Comparison of ENCODE assay signal across 26 mouse cellular contexts in genomic region chr5:116396104-116396503, GRCm38 (mm10). TPM values are rescaled to one million over a fixed set of nuclear protein-coding genes. Genes with fewer than 3 reads are reported as not detected.
DNase-seq lines count a peak whose midpoint lies in the region; TF ChIP-seq lines count a peak whose summit lies in the region.
"Had no signal": no experiment of that assay in that cellular context is flagged by ENCODE, and none has a peak within 500 bp of the region (broad histone marks: within the 10 kb centered on the region; RNA-seq: fewer than 3 reads in every experiment).

No protein-coding gene starts in this region.

- no peaks in the 10 kb centered on the region for H3K27me3 ChIP-seq in testis, adult 2 months (ENCODE audit: control insufficient read depth, insufficient read depth, low read length)
- H3K27me3 ChIP-seq: CH12.LX; embryonic facial prominence, embryonic 12.5 days; forebrain, embryonic 15.5 days had no signal

- DNase-seq in testis, postnatal 10 days (ENCODE audit: low spot score): no peak
- DNase-seq in ES-CJ7 (ENCODE audit: low read depth, low spot score) (peak; percentile 42), ZHBTc4 (ENCODE audit: low read depth, low spot score) (peak; percentile 49)
- DNase-seq in layer of hippocampus, adult 2 months (ENCODE audit: low spot score in 2 of 2): no peak
- DNase-seq in embryo, embryonic 9.5 days (ENCODE audit: extremely low spot score): no peak
- DNase-seq: adrenal gland, adult 2 months; adrenal gland, postnatal 10 days; adrenal gland, postnatal 25 days; B cell, adult 2 months; cerebellum, adult 11 months; cerebellum, adult 18-20 months; cerebellum, adult 8-10 months; cerebellum, adult 9-11 months; cerebellum, postnatal 14 days; cerebellum, postnatal 36 days; embryo, embryonic 11 days; forebrain, postnatal 0 days had no signal

- no peak overlapping the region for H3K27ac ChIP-seq in testis, adult 2 months (ENCODE audit: control insufficient read depth, insufficient read depth, low read depth, low read length)
- no peak overlapping the region for H3K27ac ChIP-seq in layer of hippocampus, adult 2 months
- H3K27ac ChIP-seq: embryonic facial prominence, embryonic 10.5 days; embryonic facial prominence, embryonic 12.5 days; forebrain, embryonic 13.5 days; forebrain, embryonic 15.5 days had no signal

- no peaks in the 10 kb centered on the region; the same call in 1 of the 2 replicates for H3K4me1 ChIP-seq in testis, adult 2 months (ENCODE audit: control insufficient read depth, insufficient read depth, low read length)
- H3K4me1 ChIP-seq: embryonic facial prominence, embryonic 12.5 days; forebrain, embryonic 13.5 days; forebrain, embryonic 15.5 days had no signal

- TF ChIP-seq POLR2A in testis, adult 2 months (IDR thresholded peaks at IDR 0.05; ENCODE audit: control insufficient read depth, low read depth, low read length): no peak

- H3K4me3 ChIP-seq in testis, adult 2 months (ENCODE audit: control insufficient read depth, low read depth, low read length): peak overlapping the region; percentile 25; the same call in 1 of the 2 replicates
- H3K4me3 ChIP-seq in layer of hippocampus, adult 2 months: no peak overlapping the region
- H3K4me3 ChIP-seq: embryonic facial prominence, embryonic 10.5 days; embryonic facial prominence, embryonic 12.5 days; forebrain, embryonic 13.5 days; forebrain, embryonic 15.5 days had no signal

- H3K36me3 ChIP-seq in testis, adult 2 months (ENCODE audit: control insufficient read depth, insufficient read depth, low read length): no peaks in the 10 kb centered on the region
- H3K36me3 ChIP-seq: embryonic facial prominence, embryonic 10.5 days; embryonic facial prominence, embryonic 12.5 days; forebrain, embryonic 15.5 days had no signal

- TF ChIP-seq CTCF in testis, adult 2 months (IDR thresholded peaks at IDR 0.05; ENCODE audit: control insufficient read depth, insufficient read depth, insufficient replicate concordance, low read depth, low read length): no peak
- no peak for TF ChIP-seq CTCF in layer of hippocampus, adult 2 months (conservative IDR thresholded peaks at IDR 0.05)

RNA-seq across cellular contexts. Expression of gene Hspb8, which starts 26.6 kb away (rescaled TPM):
- polyA plus RNA-seq in testis, adult 2 months (2012; rRNA removed): 1.1 and 5.5 TPM in 2 replicates
- total RNA-seq in layer of hippocampus, adult 2 months (2021): 10 to 100 TPM; 11.8 to 12.5 TPM
- total RNA-seq: CH12.LX; common myeloid progenitor, adult 5-6 weeks; MEL had no signal
- polyA plus RNA-seq: CD4-positive, CD25-positive, alpha-beta regulatory T cell, adult 4 months had no signal

Comparison
In these comparisons a context has a peak if more than half of its experiments do, and no peak if none do; other contexts are left out.
1. DNase-seq: peak in ES-CJ7 (single experiment) and ZHBTc4 (single experiment); none in testis, postnatal 10 days (single experiment), layer of hippocampus, adult 2 months (0 of 2) and embryo, embryonic 9.5 days (single experiment).